Mouse (Mus musculus) forebrain, embryonic 14.5 days (tissue): ENCODE measurements around the gene Oxnad1. TPM values are rescaled to one million over a fixed set of nuclear protein-coding genes. Genes with fewer than 3 reads are reported as not detected.

ENCODE experiments used
- ATAC-seq: fragments of 200-750 bp; cut with Nextera tagmentation; 2 replicates; pipeline ENCODE4 v1.8.0; 2017; ENCODE audit warnings: mild to moderate bottlenecking, moderate library complexity
- DNase-seq: peaks from one replicate; pipeline ENCODE4 v3.0.0-alpha.2; 2015; ENCODE audit warnings: low spot score
- H3K27ac ChIP-seq: fragments of 300-500 bp; sonication (generic); 2 replicates; pipeline ENCODE4 v1.5.1; 2014; ENCODE audit warnings: low read depth, mild to moderate bottlenecking, control low read depth, low read length, moderate library complexity
- H3K27me3 ChIP-seq: fragments of 300-500 bp; sonication (generic); replicated peaks from 2 replicates; pipeline ENCODE4 v1.6.1; 2014; ENCODE audit warnings: low read length, control low read depth, mixed read lengths; ENCODE audit not compliant: control insufficient read depth, insufficient read depth
- H3K36me3 ChIP-seq: fragments of 300-500 bp; sonication (generic); 2 replicates; pipeline ENCODE4 v1.6.1; 2014; ENCODE audit warnings: low read length, control low read depth; ENCODE audit not compliant: control insufficient read depth, insufficient read depth
- H3K4me1 ChIP-seq: fragments of 300-500 bp; sonication (generic); 2 replicates; pipeline ENCODE4 v1.6.1; 2014; ENCODE audit warnings: antibody characterized with exemption, low read length, control low read depth; ENCODE audit not compliant: control insufficient read depth, insufficient read depth
- H3K4me2 ChIP-seq: fragments of 300-500 bp; sonication (generic); 2 replicates; pipeline ENCODE4 v1.6.1; 2014; ENCODE audit warnings: mild to moderate bottlenecking, control low read depth, low read length
- H3K4me3 ChIP-seq: fragments of 300-500 bp; sonication (generic); 2 replicates; pipeline ENCODE4 v1.5.1; 2014; ENCODE audit warnings: low read depth, low read length, control low read depth
- H3K9ac ChIP-seq: fragments of 300-500 bp; sonication (generic); 2 replicates; pipeline ENCODE4 v1.6.1; 2014; ENCODE audit warnings: mild to moderate bottlenecking, low read length, control low read depth, moderate library complexity
- H3K9me3 ChIP-seq: fragments of 300-500 bp; sonication (generic); replicated peaks from 2 replicates; pipeline ENCODE4 v1.6.1; 2016; ENCODE audit warnings: low read length, control low read depth, mixed read lengths; ENCODE audit not compliant: control insufficient read depth
- WGBS: fragments of 180-500 bp; shearing (Covaris S2); extraction: QIAGEN DNeasy Blood & Tissue Kit; methylation state at CpG from one replicate; pipeline ENCODE4 v1.1.7; 2014; 5-methylcytosine and 5-hydroxymethylcytosine counted together
- polyA plus RNA-seq: library from polyadenylated mRNA; unstranded; fragments of >200 nt; fragmentation: Nextera tagmentation; extraction: Ambion mirVana; gene quantifications from 2 replicates; pipeline ENCODE4 v1.2.1, GENCODE M21; 2014

The Oxnad1 gene
- polyA plus RNA-seq, 1 experiment from 2014 or later: 20.4 TPM

GRCm38 (mm10) chr14:32144734-32145133 is 59.6 kb downstream of the Oxnad1 start:
- Histone ChIP-seq H3K27ac (no peak overlapping the region), H3K4me1 (no peaks in the 10 kb centered on the region), H3K9me3 (peaks cover 7% of the 10 kb centered on the region; the same call in 1 of the 2 replicates), H3K27me3 (no peaks in the 10 kb centered on the region), H3K4me3 (no peak overlapping the region), H3K4me2 (no peak overlapping the region), H3K9ac (no peak overlapping the region), H3K36me3 (no peaks in the 10 kb centered on the region)
- DNase-seq: no peak
- no peak for ATAC-seq

- H3K36me3 ChIP-seq: no peaks in the 10 kb centered on the region
- no peak overlapping the region for H3K27ac ChIP-seq
- H3K27me3 ChIP-seq: no peaks in the 10 kb centered on the region
- DNase-seq (no peak), ATAC-seq (no peak)
- peaks cover 7% of the 10 kb centered on the region; the same call in 1 of the 2 replicates for H3K9me3 ChIP-seq
- WGBS: 70% methylated on average over 4 of the region's 4 CpGs
- H3K4me3 ChIP-seq: no peak overlapping the region
- no peak overlapping the region for H3K9ac ChIP-seq
- no peak overlapping the region for H3K4me2 ChIP-seq
- no peaks in the 10 kb centered on the region for H3K4me1 ChIP-seq
Observed at GRCm38 (mm10) chr14:32145401-32145800, 60.2 kb downstream of the Oxnad1 start.

- WGBS: 86% methylated on average over 7 of the region's 7 CpGs
- ATAC-seq (no peak), DNase-seq (no peak)
- H3K27ac ChIP-seq: no peak overlapping the region
- peaks cover 7% of the 10 kb centered on the region; the same call in 1 of the 2 replicates for H3K9me3 ChIP-seq
- H3K4me1 ChIP-seq: no peaks in the 10 kb centered on the region
- H3K27me3 ChIP-seq: no peaks in the 10 kb centered on the region
- no peaks in the 10 kb centered on the region for H3K36me3 ChIP-seq
- H3K9ac ChIP-seq: no peak overlapping the region
- H3K4me2 ChIP-seq: no peak overlapping the region
- no peak overlapping the region for H3K4me3 ChIP-seq
Observed at GRCm38 (mm10) chr14:32145809-32146511, 60.8 kb downstream of the Oxnad1 start.

GRCm38 (mm10) chr14:32146578-32146977 is 61.4 kb downstream of the Oxnad1 start:
- H3K4me2 ChIP-seq: no peak overlapping the region
- no peaks in the 10 kb centered on the region for H3K27me3 ChIP-seq
- WGBS: 75% methylated on average over 2 of the region's 2 CpGs
- ATAC-seq (no peak), DNase-seq (no peak)
- no peak overlapping the region for H3K27ac ChIP-seq
- H3K4me3 ChIP-seq: no peak overlapping the region
- H3K9ac ChIP-seq: no peak overlapping the region
- no peaks in the 10 kb centered on the region for H3K4me1 ChIP-seq
- H3K9me3 ChIP-seq: peaks cover 7% of the 10 kb centered on the region; the same call in 1 of the 2 replicates
- no peaks in the 10 kb centered on the region for H3K36me3 ChIP-seq

GRCm38 (mm10) chr14:32150872-32151271 is 65.7 kb downstream of the Oxnad1 start:
- H3K27me3 ChIP-seq: no peaks in the 10 kb centered on the region
- WGBS: 92% methylated on average over 2 of the region's 2 CpGs
- no peak overlapping the region for H3K4me3 ChIP-seq
- no peak overlapping the region for H3K27ac ChIP-seq
- DNase-seq (no peak), ATAC-seq (no peak)
- H3K4me2 ChIP-seq: no peak overlapping the region
- no peak overlapping the region for H3K9ac ChIP-seq
- peaks cover 7% of the 10 kb centered on the region; the same call in 1 of the 2 replicates for H3K9me3 ChIP-seq
- no peaks in the 10 kb centered on the region for H3K36me3 ChIP-seq
- H3K4me1 ChIP-seq: no peaks in the 10 kb centered on the region

- Histone ChIP-seq H3K36me3 (no peaks in the 10 kb centered on the region), H3K4me2 (no peak overlapping the region), H3K4me3 (no peak overlapping the region), H3K9me3 (peaks cover 7% of the 10 kb centered on the region; the same call in 1 of the 2 replicates), H3K9ac (no peak overlapping the region), H3K4me1 (no peaks in the 10 kb centered on the region), H3K27me3 (no peaks in the 10 kb centered on the region), H3K27ac (no peak overlapping the region)
- DNase-seq (no peak), ATAC-seq (no peak)
- WGBS: 89% methylated on average over 18 of the region's 18 CpGs
Observed at GRCm38 (mm10) chr14:32152243-32152965, 67.2 kb downstream of the Oxnad1 start.

Other genes starting within 250 kb of the Oxnad1 start
- gene Galnt15, start 56.4 kb upstream of the Oxnad1 start, polyA plus RNA-seq: 0.27 and 0.39 TPM in 2 replicates
- gene Dph3, start 355 bp downstream of the Oxnad1 start, polyA plus RNA-seq: 81.5 and 93.3 TPM in 2 replicates
- not detected in 2 replicates for gene Msmb, start 56.6 kb downstream of the Oxnad1 start, polyA plus RNA-seq
- gene Ncoa4, start 74.5 kb downstream of the Oxnad1 start, polyA plus RNA-seq: 137 and 145 TPM in 2 replicates
- gene Timm23, start 116.5 kb downstream of the Oxnad1 start, polyA plus RNA-seq: 258 and 290 TPM in 2 replicates
- 41.0 and 43.2 TPM in 2 replicates for gene Parg, start 116.6 kb downstream of the Oxnad1 start, polyA plus RNA-seq
- 17.5 and 19.8 TPM in 2 replicates for gene Ogdhl, start 236.6 kb downstream of the Oxnad1 start, polyA plus RNA-seq